Mouse (Mus musculus): ENCODE data around the gene Ccr1. TPM values are rescaled to one million over a fixed set of nuclear protein-coding genes. Genes with fewer than 3 reads are reported as not detected.

The Ccr1 gene
- total and polyA plus RNA-seq, 3 experiments, result 0.07 TPM; not detected in 2

DNA sequence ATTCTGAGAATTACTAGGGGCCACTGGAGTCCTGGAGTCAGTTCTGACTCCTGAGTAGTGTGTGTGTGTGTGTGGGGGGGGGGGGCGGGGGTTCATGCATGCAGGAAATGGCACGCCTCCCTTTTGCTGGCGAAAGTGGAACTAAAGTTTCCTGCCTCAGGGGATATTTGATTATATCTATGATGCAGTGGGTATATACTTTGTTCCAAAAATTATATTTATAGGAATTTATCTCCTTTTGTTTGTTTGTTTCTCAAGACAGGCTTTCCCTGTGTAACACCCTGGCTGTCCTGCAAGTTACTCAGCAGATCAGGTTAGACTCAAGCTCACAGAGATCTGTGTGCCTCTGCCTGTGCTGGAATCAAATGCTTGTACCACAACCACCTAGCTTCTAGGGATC is 21.2 kb upstream of the Ccr1 start:
- H3K4me1 ChIP-seq (ENCODE audit: control insufficient read depth in 1 of 2, insufficient read depth in 2 of 2, low read length in 2 of 2), result peaks cover 16 to 32% of the 10 kb centered on the region in 2 experiments
- no peaks in the 10 kb centered on the region for H3K9me3 ChIP-seq (replicated peaks; ENCODE audit: insufficient read depth, low read length)
- H3K36me3 ChIP-seq (ENCODE audit: control insufficient read depth in 1 of 2, insufficient read depth in 2 of 2, low read length in 2 of 2), result peaks cover 0 to 44% of the 10 kb centered on the region in 2 experiments; a peak in 2 of 4 replicates
- no peaks in the 10 kb centered on the region for H3K79me2 ChIP-seq (ENCODE audit: control insufficient read depth, insufficient read depth, low read length, poor library complexity)
- no peak overlapping the region for H3K4me3 ChIP-seq (ENCODE audit: control insufficient read depth in 1 of 2, insufficient read depth in 1 of 2, low read depth in 2 of 2, low read length in 2 of 2)
- H3K27ac ChIP-seq (ENCODE audit: control insufficient read depth, low read depth, low read length), result no peak overlapping the region
- peak; percentile 30; the same call in 1 of the 2 replicates for TF ChIP-seq ETS1 (IDR thresholded peaks at IDR 0.05; ENCODE audit: low read depth, low read length)
- TF ChIP-seq NRF1 (IDR thresholded peaks at IDR 0.05; ENCODE audit: insufficient read depth, low read depth, low read length, poor library complexity, severe bottlenecking), result no peak
- peak in 1 of 2 experiments; percentile 33; a peak in 2 of 4 replicates for TF ChIP-seq EP300 (IDR thresholded peaks at IDR 0.05; ENCODE audit: low read depth in 1 of 2, low read length in 2 of 2)
- DNase-seq (ENCODE audit: low read depth, low spot score), result peak; percentile 31
- no peak overlapping the region; the same call in 1 of the 2 replicates for H3K9ac ChIP-seq (ENCODE audit: control insufficient read depth, low read depth, low read length, poor library complexity, severe bottlenecking)
- H3K27me3 ChIP-seq (ENCODE audit: control insufficient read depth in 1 of 2, insufficient read depth in 2 of 2, low read length in 2 of 2), result no peaks in the 10 kb centered on the region

DNA sequence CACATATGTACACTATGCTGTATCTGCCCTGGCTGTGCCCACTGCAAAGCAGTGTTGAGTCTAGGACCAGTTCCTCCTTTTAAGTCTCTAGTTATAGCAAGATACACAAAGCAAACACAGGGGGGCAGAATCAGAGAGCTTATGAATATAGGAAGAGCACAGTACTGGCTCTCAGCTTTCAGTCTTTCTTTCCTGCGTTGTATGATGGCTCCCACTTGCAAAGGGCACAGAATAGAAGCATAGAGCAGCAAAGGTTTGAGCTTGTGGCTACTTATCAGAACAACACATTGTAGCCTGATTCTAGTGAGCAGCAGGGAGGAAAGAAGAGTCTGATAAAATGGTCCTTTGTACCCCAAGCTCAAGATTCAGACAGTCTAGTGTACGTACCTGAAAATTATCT is 17.7 kb upstream of the Ccr1 start:
- Histone ChIP-seq H3K4me1 (ENCODE audit: control insufficient read depth in 1 of 2, insufficient read depth in 2 of 2, low read length in 2 of 2) (peaks cover 38 to 47% of the 10 kb centered on the region in 2 experiments), H3K27ac (ENCODE audit: control insufficient read depth, low read depth, low read length) (peak overlapping the region; percentile 48), H3K79me2 (ENCODE audit: control insufficient read depth, insufficient read depth, low read length, poor library complexity) (no peaks in the 10 kb centered on the region), H3K36me3 (ENCODE audit: control insufficient read depth in 1 of 2, insufficient read depth in 2 of 2, low read length in 2 of 2) (peaks cover 0 to 67% of the 10 kb centered on the region in 2 experiments; a peak in 2 of 4 replicates), H3K27me3 (ENCODE audit: control insufficient read depth in 1 of 2, insufficient read depth in 2 of 2, low read length in 2 of 2) (no peaks in the 10 kb centered on the region), H3K9me3 (replicated peaks; ENCODE audit: insufficient read depth, low read length) (no peaks in the 10 kb centered on the region), H3K4me3 (ENCODE audit: control insufficient read depth in 1 of 2, insufficient read depth in 1 of 2, low read depth in 2 of 2, low read length in 2 of 2) (no peak overlapping the region; a peak in 1 of 4 replicates), H3K9ac (ENCODE audit: control insufficient read depth, low read depth, low read length, poor library complexity, severe bottlenecking) (peak overlapping the region; percentile 20; the same call in 1 of the 2 replicates)
- DNase-seq (ENCODE audit: low read depth, low spot score), result peak; percentile 92
- TF ChIP-seq RCOR1 (IDR thresholded peaks at IDR 0.05; ENCODE audit: low read depth, low read length), result peak; percentile 93
- TF ChIP-seq GATA1 (IDR thresholded peaks at IDR 0.05; ENCODE audit: low read depth, low read length), result peak; percentile 80
- TF ChIP-seq JUND (IDR thresholded peaks at IDR 0.05; ENCODE audit: low read depth, low read length), result no peak
- peak; percentile 42 for TF ChIP-seq ELF1 (IDR thresholded peaks at IDR 0.05; ENCODE audit: low read depth, low read length)
- 0 out of 2 replicates have a peak, but pooled peaks have one; percentile 39 for TF ChIP-seq HCFC1 (IDR thresholded peaks at IDR 0.05; ENCODE audit: low read depth, low read length)
- TF ChIP-seq ZNF384 (IDR thresholded peaks at IDR 0.05; ENCODE audit: low read depth, low read length), result no peak
- no peak for TF ChIP-seq POLR2AphosphoS2 (IDR thresholded peaks at IDR 0.05; ENCODE audit: low read length)
- TF ChIP-seq TBP (IDR thresholded peaks at IDR 0.05; ENCODE audit: low read depth, low read length), result peak; percentile 48; the same call in 1 of the 2 replicates
- TF ChIP-seq MAFK (IDR thresholded peaks at IDR 0.05; ENCODE audit: borderline replicate concordance, low read depth, low read length), result no peak
- TF ChIP-seq TAL1 (IDR thresholded peaks at IDR 0.05; ENCODE audit: low read length), result peak; percentile 84
- peak; percentile 76 for TF ChIP-seq TCF12 (IDR thresholded peaks at IDR 0.05; ENCODE audit: low read depth, low read length)
- TF ChIP-seq USF1 (IDR thresholded peaks at IDR 0.05; ENCODE audit: low read depth, low read length), result no peak
- TF ChIP-seq CHD2 (IDR thresholded peaks at IDR 0.05; ENCODE audit: low read length), result no peak
- TF ChIP-seq RAD21 (IDR thresholded peaks at IDR 0.05; ENCODE audit: low read depth, low read length), result peak; percentile 97
- no peak; the same call in 1 of the 2 replicates for TF ChIP-seq ETS1 (IDR thresholded peaks at IDR 0.05; ENCODE audit: low read depth, low read length)
- TF ChIP-seq MYB (IDR thresholded peaks at IDR 0.05; ENCODE audit: low read depth, low read length), result no peak
- TF ChIP-seq SMC3 (IDR thresholded peaks at IDR 0.05; ENCODE audit: low read depth, low read length), result peak; percentile 95
- TF ChIP-seq EP300 (IDR thresholded peaks at IDR 0.05; ENCODE audit: low read depth in 1 of 2, low read length in 2 of 2), result peak in 1 of 2 experiments; percentile 82; a peak in 3 of 4 replicates
- TF ChIP-seq SIN3A (IDR thresholded peaks at IDR 0.05; ENCODE audit: low read length), result peak; percentile 67
- peak; percentile 94 for TF ChIP-seq ZC3H11A (IDR thresholded peaks at IDR 0.05; ENCODE audit: low read depth, low read length)
- TF ChIP-seq BHLHE40 (IDR thresholded peaks at IDR 0.05; ENCODE audit: borderline replicate concordance, low read depth, low read length), result no peak
- TF ChIP-seq CTCF (IDR thresholded peaks at IDR 0.05 in 2 of 3, conservative IDR thresholded peaks at IDR 0.05 in 1 of 3; ENCODE audit: control insufficient read depth in 1 of 3, insufficient read depth in 1 of 3, low read depth in 2 of 3, low read length in 3 of 3, poor library complexity in 1 of 3, severe bottlenecking in 1 of 3), result peak in 2 of 3 experiments; percentile 36 to 94; a peak in 4 of 6 replicates
- TF ChIP-seq MYC (IDR thresholded peaks at IDR 0.05; ENCODE audit: low read depth, low read length), result no peak
- no peak for TF ChIP-seq MAX (IDR thresholded peaks at IDR 0.05; ENCODE audit: low read length)
- no peak for TF ChIP-seq USF2 (IDR thresholded peaks at IDR 0.05; ENCODE audit: borderline replicate concordance in 1 of 2, insufficient read depth in 1 of 2, low read depth in 1 of 2, low read length in 2 of 2)

All from MEL (cell line).